Mouse (Mus musculus): ENCODE measurements around the gene Mindy2. TPM values are rescaled to one million over a fixed set of nuclear protein-coding genes. Genes with fewer than 3 reads are reported as not detected.

Mindy2 gene
- 10 to 100 TPM; 34.7 to 35.0 TPM for total RNA-seq (2021)
- long read RNA-seq, experiment 1, full-length matches to known transcripts: 46 of 50 reads
- long read RNA-seq, experiment 1, partial matches to known transcripts: 2 of 50 reads
- long read RNA-seq, experiment 1, other reads (novel, unspliced or antisense): 2 of 50 reads
- long read RNA-seq, experiment 2, full-length matches to known transcripts: 55 of 64 reads
- long read RNA-seq, experiment 2, partial matches to known transcripts: 1 of 64 reads
- long read RNA-seq, experiment 2, other reads (novel, unspliced or antisense): 8 of 64 reads

GRCm38 (mm10) chr9:70657013-70657967, at the start of gene Mindy2:
Mindy2 (minus strand) TSS chr9:70657174.
- intact Hi-C loops (cut with DNase I): loop anchor here (2.0 kb wide), 1 partner anchor 22 kb away; the partner anchor contains the start of gene Adam10
- peak; percentile 99 for DNase-seq

- intact Hi-C loops (cut with DNase I): no loop called here
- DNase-seq: no peak
Observed at GRCm38 (mm10) chr9:70706444-70706843, 49.5 kb upstream of the Mindy2 start.

GRCm38 (mm10) chr9:70703597-70704203, 46.7 kb upstream of the Mindy2 start:
- intact Hi-C loops (cut with DNase I): no loop called here
- no peak for DNase-seq

GRCm38 (mm10) chr9:70698090-70698489, 41.1 kb upstream of the Mindy2 start:
- intact Hi-C loops (cut with DNase I): no loop called here
- DNase-seq: no peak

GRCm38 (mm10) chr9:70695723-70696122, 38.7 kb upstream of the Mindy2 start:
- intact Hi-C loops (cut with DNase I): no loop called here
- DNase-seq: no peak

GRCm38 (mm10) chr9:70691772-70692693, 35.1 kb upstream of the Mindy2 start:
- no peak for DNase-seq
- intact Hi-C loops (cut with DNase I): no loop called here

- intact Hi-C loops (cut with DNase I): no loop called here
- DNase-seq: no peak
Observed at GRCm38 (mm10) chr9:70690579-70690978, 33.6 kb upstream of the Mindy2 start.

- intact Hi-C loops (cut with DNase I): no loop called here
- DNase-seq: no peak
Observed at GRCm38 (mm10) chr9:70689926-70690325, 33.0 kb upstream of the Mindy2 start.

GRCm38 (mm10) chr9:70688301-70688968, 31.5 kb upstream of the Mindy2 start:
- no peak for DNase-seq
- intact Hi-C loops (cut with DNase I): no loop called here

- no peak for DNase-seq
- intact Hi-C loops (cut with DNase I): loop anchor here (5.0 kb wide), 1 partner anchor 80 kb away; no protein-coding TSS in a partner anchor
Observed at GRCm38 (mm10) chr9:70682202-70682601, 25.2 kb upstream of the Mindy2 start.

- intact Hi-C loops (cut with DNase I): loop anchor here (2.0 to 10.0 kb wide), 4 partner anchors 23 to 393 kb away; partner anchors contain the start of genes Gm10642 and Mindy2
- peak; percentile 66 to 72 for DNase-seq
Observed at GRCm38 (mm10) chr9:70679132-70680091, 22.4 kb upstream of the Mindy2 start.

GRCm38 (mm10) chr9:70678682-70679131, 21.7 kb upstream of the Mindy2 start, which contains the start of gene Adam10:
Adam10 (plus strand) TSS chr9:70678997.
- peak; percentile 100 for DNase-seq
- intact Hi-C loops (cut with DNase I): loop anchor here (2.0 to 10.0 kb wide), 3 partner anchors 22 to 394 kb away; partner anchors contain the start of genes Gm10642 and Mindy2

GRCm38 (mm10) chr9:70675961-70676360, 19.0 kb upstream of the Mindy2 start:
- no peak for DNase-seq
- intact Hi-C loops (cut with DNase I): loop anchor here (5.0 to 10.0 kb wide), 2 partner anchors 169 to 396 kb away; no protein-coding TSS in a partner anchor

GRCm38 (mm10) chr9:70675117-70675516, 18.1 kb upstream of the Mindy2 start:
- DNase-seq: no peak
- intact Hi-C loops (cut with DNase I): loop anchor here (5.0 to 10.0 kb wide), 2 partner anchors 170 to 397 kb away; no protein-coding TSS in a partner anchor

- intact Hi-C loops (cut with DNase I): loop anchor here (5.0 to 10.0 kb wide), 2 partner anchors 171 to 249 kb away; no protein-coding TSS in a partner anchor
Observed at GRCm38 (mm10) chr9:70673656-70674055, 16.7 kb upstream of the Mindy2 start.

GRCm38 (mm10) chr9:70671772-70672579, 15.0 kb upstream of the Mindy2 start:
- DNase-seq: peak; percentile 22 to 39
- intact Hi-C loops (cut with DNase I): loop anchor here (5.0 to 10.0 kb wide), 2 partner anchors 173 to 250 kb away; no protein-coding TSS in a partner anchor

More at GRCm38 (mm10) chr9:70673656-70674055, 16.7 kb upstream of the Mindy2 start:
- DNase-seq: no peak
